Mouse (Mus musculus): ENCODE measurements at regions not wholly inside any gene's neighbourhood (a gene's known extent, or its start where the extent isn't known, plus 50 kb on each side); places are given as distances from the start of the nearest gene placed in this dataset.

DNA sequence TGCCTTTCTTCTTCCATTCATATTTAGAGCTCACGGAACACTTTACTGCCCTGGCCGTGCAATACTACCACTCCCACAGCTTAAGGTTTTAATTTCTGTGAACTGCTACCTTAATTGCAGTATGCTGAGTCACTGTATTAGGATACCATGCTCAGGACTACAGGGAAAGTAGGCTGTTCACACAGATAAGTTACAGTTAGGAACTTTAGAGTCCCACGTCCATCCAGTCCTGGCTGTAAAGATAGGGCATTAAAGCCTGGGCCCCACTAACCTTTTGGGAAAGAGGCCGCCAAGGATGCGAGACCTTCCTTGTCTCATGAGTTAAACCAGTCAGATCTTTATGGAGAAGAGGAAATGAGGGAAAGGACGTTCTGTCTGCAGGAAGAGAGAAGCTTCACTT lies 574.6 kb downstream of the Stpg2 start:
- H3K4me2 ChIP-seq (ENCODE audit: low read length) = no peak overlapping the region
- no peak overlapping the region for H3K9ac ChIP-seq (ENCODE audit: low read depth, low read length)
- no peak overlapping the region for H3K4me3 ChIP-seq (ENCODE audit: low read length)
- 87% methylated on average over 6 of the region's 6 CpGs for WGBS
- H3K36me3 ChIP-seq (ENCODE audit: control insufficient read depth, insufficient read depth, low read length) = no peaks in the 10 kb centered on the region
- no peaks in the 10 kb centered on the region for H3K27me3 ChIP-seq (replicated peaks; ENCODE audit: control insufficient read depth, insufficient read depth, low read length)
- no peak for ATAC-seq
- no peaks in the 10 kb centered on the region for H3K9me3 ChIP-seq (ENCODE audit: control insufficient read depth, low read length)
- no peaks in the 10 kb centered on the region; the same call in 1 of the 2 replicates for H3K4me1 ChIP-seq (ENCODE audit: control insufficient read depth, insufficient read depth, low read depth, low read length)
- H3K27ac ChIP-seq (ENCODE audit: low read depth, low read length) = no peak overlapping the region

DNA sequence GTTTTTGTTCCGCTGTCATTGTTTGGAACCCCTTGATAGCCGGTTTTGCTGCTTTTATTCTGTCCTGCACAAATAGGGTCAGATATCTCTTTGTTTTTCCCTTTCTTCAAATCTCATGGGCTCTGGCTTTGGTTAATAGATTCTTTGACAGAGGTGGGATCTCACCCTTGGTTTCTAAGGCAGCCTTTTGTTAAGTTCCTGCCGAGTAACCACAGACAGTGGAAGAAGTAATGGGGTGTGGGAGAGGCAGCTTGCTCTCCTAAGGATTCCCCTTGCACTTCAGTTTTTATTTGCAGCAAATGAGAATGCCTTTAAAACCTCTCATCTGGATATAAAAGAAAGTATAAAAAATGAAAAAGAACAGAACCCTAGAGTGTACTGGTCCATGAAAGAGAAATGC lies 577.9 kb downstream of the Stpg2 start:
- no peaks in the 10 kb centered on the region for H3K9me3 ChIP-seq (ENCODE audit: control insufficient read depth, low read length)
- no peak for ATAC-seq
- H3K4me3 ChIP-seq (ENCODE audit: low read length) = no peak overlapping the region
- no peak overlapping the region for H3K27ac ChIP-seq (ENCODE audit: low read depth, low read length)
- H3K4me1 ChIP-seq (ENCODE audit: control insufficient read depth, insufficient read depth, low read depth, low read length) = no peaks in the 10 kb centered on the region; the same call in 1 of the 2 replicates
- WGBS = 26% methylated on average over 3 of the region's 3 CpGs
- H3K36me3 ChIP-seq (ENCODE audit: control insufficient read depth, insufficient read depth, low read length) = no peaks in the 10 kb centered on the region
- no peak overlapping the region for H3K4me2 ChIP-seq (ENCODE audit: low read length)
- H3K9ac ChIP-seq (ENCODE audit: low read depth, low read length) = no peak overlapping the region
- H3K27me3 ChIP-seq (replicated peaks; ENCODE audit: control insufficient read depth, insufficient read depth, low read length) = no peaks in the 10 kb centered on the region

DNA sequence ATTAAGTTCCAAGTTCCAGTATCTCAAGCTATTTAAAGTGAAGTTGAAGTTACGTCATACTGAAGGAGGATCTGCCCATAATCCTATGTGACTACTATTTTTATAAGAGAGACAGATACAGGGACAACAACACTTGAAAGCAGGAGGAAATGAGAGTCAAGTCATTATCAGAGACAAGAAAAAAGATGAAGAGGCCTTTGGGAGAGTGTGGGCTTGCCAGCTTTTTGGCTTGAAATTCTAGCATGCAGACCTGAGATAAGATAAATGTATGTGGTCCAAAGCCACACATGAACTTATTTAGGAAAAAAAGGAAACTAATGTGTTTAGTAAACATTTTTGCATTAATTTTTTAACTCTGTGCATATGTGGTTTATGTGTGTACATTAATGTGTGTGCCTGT lies 581.0 kb downstream of the Stpg2 start:
- Histone ChIP-seq H3K4me2 (ENCODE audit: low read length) (no peak overlapping the region), H3K9ac (ENCODE audit: low read depth, low read length) (no peak overlapping the region), H3K36me3 (ENCODE audit: control insufficient read depth, insufficient read depth, low read length) (no peaks in the 10 kb centered on the region), H3K4me3 (ENCODE audit: low read length) (no peak overlapping the region), H3K9me3 (ENCODE audit: control insufficient read depth, low read length) (no peaks in the 10 kb centered on the region), H3K4me1 (ENCODE audit: control insufficient read depth, insufficient read depth, low read depth, low read length) (no peaks in the 10 kb centered on the region; the same call in 1 of the 2 replicates), H3K27ac (ENCODE audit: low read depth, low read length) (no peak overlapping the region), H3K27me3 (replicated peaks; ENCODE audit: control insufficient read depth, insufficient read depth, low read length) (no peaks in the 10 kb centered on the region)
- no peak for ATAC-seq
- WGBS = 92% methylated on average over 1 of the region's 1 CpGs

DNA sequence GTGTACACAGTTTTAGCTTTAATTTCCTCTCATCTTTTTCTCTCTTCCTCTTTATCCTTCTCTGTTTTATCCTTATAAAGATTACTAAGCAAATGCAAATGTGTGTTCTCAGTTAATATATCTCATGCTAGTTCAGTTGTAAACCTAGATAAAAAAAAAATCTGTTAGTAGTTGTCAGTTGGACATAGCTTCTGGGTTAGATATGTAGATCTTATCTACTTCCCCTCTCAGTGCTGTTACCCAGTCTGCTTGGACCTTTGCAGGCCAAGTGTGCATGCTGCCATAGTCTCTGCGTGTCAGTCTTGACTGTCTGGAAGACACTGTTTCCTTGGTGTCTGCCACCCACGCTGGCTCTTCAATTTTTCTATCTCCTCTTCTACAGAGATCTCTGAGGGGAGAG lies 583.4 kb downstream of the Stpg2 start:
- H3K4me3 ChIP-seq (ENCODE audit: low read length) = no peak overlapping the region
- H3K27me3 ChIP-seq (replicated peaks; ENCODE audit: control insufficient read depth, insufficient read depth, low read length) = no peaks in the 10 kb centered on the region
- no peak for ATAC-seq
- H3K4me2 ChIP-seq (ENCODE audit: low read length) = no peak overlapping the region
- H3K9me3 ChIP-seq (ENCODE audit: control insufficient read depth, low read length) = no peaks in the 10 kb centered on the region
- WGBS = 88% methylated on average over 2 of the region's 2 CpGs
- H3K4me1 ChIP-seq (ENCODE audit: control insufficient read depth, insufficient read depth, low read depth, low read length) = no peaks in the 10 kb centered on the region
- no peak overlapping the region for H3K27ac ChIP-seq (ENCODE audit: low read depth, low read length)
- H3K9ac ChIP-seq (ENCODE audit: low read depth, low read length) = no peak overlapping the region
- no peaks in the 10 kb centered on the region for H3K36me3 ChIP-seq (ENCODE audit: control insufficient read depth, insufficient read depth, low read length)

DNA sequence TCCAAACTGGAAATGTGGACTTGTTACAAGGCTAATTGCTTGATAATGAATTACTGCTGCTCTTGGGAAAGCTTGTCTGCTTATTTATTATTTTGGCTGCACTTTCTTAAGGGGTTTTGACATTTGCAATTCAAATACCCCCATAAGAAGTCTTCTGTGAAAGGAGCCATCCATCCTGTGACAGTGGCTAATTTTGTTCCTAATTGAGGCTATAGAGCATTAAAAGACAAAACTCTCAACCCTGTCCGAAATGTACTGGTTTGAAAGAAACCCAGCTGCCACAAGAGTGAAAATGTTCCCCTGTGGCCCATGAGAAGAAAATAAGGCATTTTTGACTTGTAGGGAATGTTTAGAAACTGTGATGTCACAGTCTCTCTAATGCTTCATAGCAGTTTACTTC lies 591.2 kb downstream of the Stpg2 start:
- Histone ChIP-seq H3K4me1 (ENCODE audit: control insufficient read depth, insufficient read depth, low read depth, low read length) (no peaks in the 10 kb centered on the region), H3K27me3 (replicated peaks; ENCODE audit: control insufficient read depth, insufficient read depth, low read length) (no peaks in the 10 kb centered on the region), H3K9me3 (ENCODE audit: control insufficient read depth, low read length) (no peaks in the 10 kb centered on the region), H3K27ac (ENCODE audit: low read depth, low read length) (no peak overlapping the region), H3K4me3 (ENCODE audit: low read length) (no peak overlapping the region), H3K9ac (ENCODE audit: low read depth, low read length) (no peak overlapping the region), H3K4me2 (ENCODE audit: low read length) (no peak overlapping the region), H3K36me3 (ENCODE audit: control insufficient read depth, insufficient read depth, low read length) (no peaks in the 10 kb centered on the region)
- no peak for ATAC-seq
- WGBS = 44% methylated on average over 1 of the region's 1 CpGs

DNA sequence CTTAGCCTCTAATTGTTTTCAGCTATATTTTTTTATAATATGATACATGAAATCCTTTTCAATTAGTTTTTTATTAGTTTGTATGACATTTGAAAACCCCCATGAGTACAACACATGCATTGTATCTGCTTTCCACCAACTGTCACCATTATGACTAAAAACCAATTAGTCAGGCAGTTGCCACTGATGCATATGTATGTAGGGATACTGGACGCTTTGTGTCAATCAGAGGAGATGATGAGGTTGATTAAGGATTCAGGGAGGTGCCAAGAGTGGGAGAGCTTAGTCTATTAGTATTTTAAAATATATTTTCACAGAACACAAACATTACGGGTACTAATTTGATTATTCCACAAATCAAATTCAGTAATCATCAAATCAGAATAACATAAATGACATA lies 593.6 kb downstream of the Stpg2 start:
- Histone ChIP-seq H3K4me2 (ENCODE audit: low read length) (no peak overlapping the region), H3K27me3 (replicated peaks; ENCODE audit: control insufficient read depth, insufficient read depth, low read length) (no peaks in the 10 kb centered on the region), H3K9me3 (ENCODE audit: control insufficient read depth, low read length) (no peaks in the 10 kb centered on the region), H3K9ac (ENCODE audit: low read depth, low read length) (no peak overlapping the region), H3K4me1 (ENCODE audit: control insufficient read depth, insufficient read depth, low read depth, low read length) (no peaks in the 10 kb centered on the region), H3K27ac (ENCODE audit: low read depth, low read length) (no peak overlapping the region), H3K36me3 (ENCODE audit: control insufficient read depth, insufficient read depth, low read length) (no peaks in the 10 kb centered on the region), H3K4me3 (ENCODE audit: low read length) (no peak overlapping the region)
- no peak for ATAC-seq
- WGBS = 75% methylated on average over 2 of the region's 2 CpGs

DNA sequence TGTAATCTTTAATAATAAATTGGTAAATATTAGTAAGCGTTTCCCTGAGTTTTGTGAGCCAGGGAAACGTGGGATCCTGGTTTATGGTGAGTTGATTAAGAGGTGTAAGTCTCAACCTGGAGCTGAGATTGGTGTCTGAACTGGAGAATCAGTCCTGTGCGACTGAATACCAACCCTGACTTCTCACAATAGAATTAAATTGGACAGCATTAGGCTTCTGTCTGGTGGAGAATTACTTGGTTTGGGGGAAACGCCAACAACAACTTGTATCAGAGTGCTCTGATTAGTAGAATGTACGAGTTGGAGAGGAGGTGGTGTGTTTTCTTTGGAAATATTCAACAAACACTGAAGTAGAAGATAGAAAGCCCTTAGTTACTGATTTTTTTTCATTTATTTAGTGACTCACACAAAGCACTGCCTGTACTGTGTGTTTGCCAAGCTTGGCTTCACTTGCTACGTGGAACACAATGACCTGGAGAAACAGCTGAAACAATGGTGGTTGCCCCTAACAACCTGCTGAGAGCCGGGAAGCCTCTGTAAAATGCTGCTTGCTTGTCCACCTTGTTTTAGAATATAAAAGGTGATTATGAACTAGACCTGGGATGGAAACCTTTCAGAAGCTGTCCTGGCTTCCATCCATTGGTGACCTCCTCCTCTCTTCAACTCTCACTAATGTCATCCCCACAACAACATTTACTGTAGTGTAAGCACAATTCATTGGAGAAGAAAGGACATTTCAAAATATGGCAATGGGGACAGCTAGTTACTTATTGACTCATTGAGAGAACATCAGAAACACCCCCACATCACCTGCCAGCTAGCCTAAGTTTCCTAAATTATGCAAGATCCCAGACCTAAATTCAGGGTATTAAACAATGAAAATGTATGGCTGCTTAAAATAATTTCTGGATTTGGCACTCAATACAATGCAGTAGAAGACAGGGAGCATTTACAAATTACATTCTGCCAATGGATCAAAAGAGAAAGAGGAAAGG lies 597.5 kb downstream of the Stpg2 start:
- Histone ChIP-seq H3K27ac (ENCODE audit: low read depth, low read length) (no peak overlapping the region), H3K27me3 (replicated peaks; ENCODE audit: control insufficient read depth, insufficient read depth, low read length) (no peaks in the 10 kb centered on the region), H3K4me3 (ENCODE audit: low read length) (no peak overlapping the region), H3K9ac (ENCODE audit: low read depth, low read length) (no peak overlapping the region), H3K36me3 (ENCODE audit: control insufficient read depth, insufficient read depth, low read length) (no peaks in the 10 kb centered on the region), H3K4me1 (ENCODE audit: control insufficient read depth, insufficient read depth, low read depth, low read length) (no peaks in the 10 kb centered on the region), H3K4me2 (ENCODE audit: low read length) (no peak overlapping the region), H3K9me3 (ENCODE audit: control insufficient read depth, low read length) (no peaks in the 10 kb centered on the region)
- peak; percentile 70; the same call in 1 of the 2 replicates for ATAC-seq
- 38% methylated on average over 7 of the region's 7 CpGs for WGBS

DNA sequence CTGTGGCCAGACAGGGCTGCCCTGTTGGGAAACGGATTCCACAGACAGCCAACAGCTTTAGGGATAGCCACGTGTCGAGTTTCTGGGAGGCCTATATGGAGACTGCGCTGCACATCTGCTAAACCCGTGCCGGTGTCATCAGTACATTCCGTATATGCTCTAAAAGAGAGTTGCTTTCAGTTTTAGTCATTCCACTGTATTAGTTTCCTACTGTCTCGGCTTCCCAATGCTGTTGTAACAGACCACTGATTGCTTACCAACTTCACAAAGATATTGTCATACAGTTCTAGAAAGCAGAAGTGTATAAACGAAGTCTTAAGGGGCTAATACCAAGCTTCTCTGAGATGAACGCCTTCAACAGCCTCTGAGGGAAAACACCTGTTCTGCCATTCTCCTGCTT lies 622.5 kb downstream of the Stpg2 start:
- Histone ChIP-seq H3K4me1 (ENCODE audit: control insufficient read depth, insufficient read depth, low read depth, low read length) (no peaks in the 10 kb centered on the region), H3K9ac (ENCODE audit: low read depth, low read length) (no peak overlapping the region), H3K27ac (ENCODE audit: low read depth, low read length) (no peak overlapping the region), H3K4me2 (ENCODE audit: low read length) (no peak overlapping the region), H3K9me3 (ENCODE audit: control insufficient read depth, low read length) (no peaks in the 10 kb centered on the region), H3K27me3 (replicated peaks; ENCODE audit: control insufficient read depth, insufficient read depth, low read length) (no peaks in the 10 kb centered on the region), H3K36me3 (ENCODE audit: control insufficient read depth, insufficient read depth, low read length) (no peaks in the 10 kb centered on the region), H3K4me3 (ENCODE audit: low read length) (no peak overlapping the region)
- 88% methylated on average over 10 of the region's 10 CpGs for WGBS
- no peak for ATAC-seq

DNA sequence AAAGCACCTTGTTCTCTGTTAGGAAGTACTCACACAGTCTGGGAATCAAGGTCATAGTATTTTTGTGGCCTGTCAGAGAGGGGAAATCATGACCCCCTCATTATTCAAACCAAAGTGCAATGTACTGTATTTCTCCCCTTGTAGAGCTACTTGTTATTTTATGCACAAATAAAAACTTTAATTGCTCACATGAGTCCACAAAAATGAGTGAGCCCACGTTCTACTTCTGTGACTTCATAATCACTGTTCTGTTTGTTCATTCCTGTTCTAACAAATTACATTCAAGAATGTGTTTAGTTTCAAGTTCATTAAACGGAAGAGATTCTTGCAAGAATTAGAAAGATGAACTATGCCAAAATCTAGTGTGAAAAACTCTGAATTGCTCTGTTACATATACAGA lies 623.1 kb downstream of the Stpg2 start:
- H3K4me3 ChIP-seq (ENCODE audit: low read length) = no peak overlapping the region
- no peaks in the 10 kb centered on the region for H3K4me1 ChIP-seq (ENCODE audit: control insufficient read depth, insufficient read depth, low read depth, low read length)
- no peaks in the 10 kb centered on the region for H3K9me3 ChIP-seq (ENCODE audit: control insufficient read depth, low read length)
- no peaks in the 10 kb centered on the region for H3K36me3 ChIP-seq (ENCODE audit: control insufficient read depth, insufficient read depth, low read length)
- H3K27ac ChIP-seq (ENCODE audit: low read depth, low read length) = no peak overlapping the region
- no peak for ATAC-seq
- WGBS = 72% methylated on average over 2 of the region's 2 CpGs
- no peak overlapping the region for H3K4me2 ChIP-seq (ENCODE audit: low read length)
- H3K9ac ChIP-seq (ENCODE audit: low read depth, low read length) = no peak overlapping the region
- H3K27me3 ChIP-seq (replicated peaks; ENCODE audit: control insufficient read depth, insufficient read depth, low read length) = no peaks in the 10 kb centered on the region
